Comparison of ENCODE assay signal across 14 mouse cellular contexts in the genomic region with DNA sequence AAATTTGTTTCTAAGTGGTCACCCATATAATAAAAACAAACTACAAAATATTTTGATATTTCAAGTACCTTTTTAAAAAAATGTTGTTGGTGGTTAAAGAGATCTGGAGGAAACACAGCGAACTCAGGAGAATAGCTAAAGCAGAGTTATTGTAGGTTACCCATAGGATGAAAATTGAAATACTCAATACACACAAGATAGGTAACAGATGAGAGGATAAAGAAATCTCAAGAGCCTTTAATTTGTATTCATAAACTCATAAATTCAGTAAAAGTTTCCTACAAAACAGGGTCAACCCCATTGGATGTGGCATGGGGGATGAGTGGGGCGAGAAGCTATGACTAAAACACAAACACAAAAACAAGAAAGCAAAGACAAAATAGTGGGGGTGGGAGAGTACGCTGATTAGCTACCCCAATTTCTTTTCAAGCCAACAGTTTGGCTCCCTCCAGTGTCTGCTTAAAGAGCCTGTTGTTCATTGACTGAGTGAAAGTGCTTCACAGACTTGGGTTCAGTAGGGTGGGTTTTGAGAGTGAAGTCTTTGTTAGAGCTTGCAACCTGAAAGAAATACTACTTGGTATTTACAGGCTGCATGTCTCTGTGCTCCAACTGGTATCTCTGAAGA. TPM values are rescaled to one million over a fixed set of nuclear protein-coding genes. Genes with fewer than 3 reads are reported as not detected.
A peak's percentile ranks its signal among the peaks of the same experiment; 100 is the strongest.
DNase-seq lines count a peak whose midpoint lies in the region; ATAC-seq and TF ChIP-seq lines count a peak whose summit lies in the region.
"Had no signal": no experiment of that assay in that cellular context is flagged by ENCODE, and none has a peak within 500 bp of the region (broad histone marks: within the 10 kb centered on the region; RNA-seq: fewer than 3 reads in every experiment).

No protein-coding gene starts in this region.

- H3K27ac ChIP-seq in forebrain, embryonic 15.5 days (replicated peaks): no peak overlapping the region
- H3K27ac ChIP-seq in midbrain, embryonic 12.5 days (replicated peaks): peak overlapping the region; percentile 20; the same call in 1 of the 2 replicates
- H3K27ac ChIP-seq: liver, embryonic 12.5 days had no signal

- no peak for ATAC-seq in Patski
- ATAC-seq in forebrain, embryonic 15.5 days (replicated peaks): peak; percentile 74
- ATAC-seq in midbrain, embryonic 12.5 days (ENCODE audit: low FRiP score, low read depth): peak; percentile 67
- ATAC-seq: liver, embryonic 12.5 days had no signal

- peaks cover 5% of the 10 kb centered on the region; the same call in 1 of the 2 replicates for H3K4me1 ChIP-seq in forebrain, embryonic 15.5 days
- peaks cover 10% of the 10 kb centered on the region; the same call in 1 of the 2 replicates for H3K4me1 ChIP-seq in midbrain, embryonic 12.5 days
- H3K4me1 ChIP-seq: liver, embryonic 12.5 days had no signal

- no peak overlapping the region for H3K4me3 ChIP-seq in forebrain, embryonic 15.5 days
- no peak overlapping the region for H3K4me3 ChIP-seq in midbrain, embryonic 12.5 days
- H3K4me3 ChIP-seq: erythroblast, embryonic 14.5 days; liver, embryonic 12.5 days had no signal

- no peaks in the 10 kb centered on the region for H3K9me3 ChIP-seq in forebrain, embryonic 15.5 days
- 0 out of 2 replicates have a peak, but pooled peaks cover 2% of the 10 kb centered on the region for H3K9me3 ChIP-seq in midbrain, embryonic 12.5 days
- H3K9me3 ChIP-seq: G1E; liver, embryonic 12.5 days had no signal

- in situ Hi-C loops in Patski (cut with MboI; ENCODE audit: low pct_unique_long_range_greater_than_20kb): no loop called here

- no peaks in the 10 kb centered on the region for H3K27me3 ChIP-seq in Patski
- peaks cover 13% of the 10 kb centered on the region; the same call in 1 of the 2 replicates for H3K27me3 ChIP-seq in forebrain, embryonic 15.5 days
- H3K27me3 ChIP-seq in midbrain, embryonic 12.5 days: no peaks in the 10 kb centered on the region
- H3K27me3 ChIP-seq: liver, embryonic 12.5 days had no signal

- no peaks in the 10 kb centered on the region for H3K36me3 ChIP-seq in forebrain, embryonic 15.5 days
- H3K36me3 ChIP-seq in midbrain, embryonic 12.5 days: no peaks in the 10 kb centered on the region
- H3K36me3 ChIP-seq: G1E; liver, embryonic 12.5 days had no signal

- CTCF ChIA-PET in Patski (lab: Charles Lee): interaction anchor here (0.9 to 2.1 kb wide), 3 partner anchors 9 to 26 kb away, joined by 3 to 6 read pairs (median 3); no protein-coding TSS in a partner anchor

- no peak overlapping the region for H3K9ac ChIP-seq in forebrain, embryonic 15.5 days (replicated peaks)
- no peak overlapping the region for H3K9ac ChIP-seq in midbrain, embryonic 12.5 days (replicated peaks)
- H3K9ac ChIP-seq: liver, embryonic 12.5 days had no signal

- WGBS in forebrain, embryonic 15.5 days: 4% methylated on average over 3 of the region's 3 CpGs
- WGBS in midbrain, embryonic 12.5 days: 17% methylated on average over 3 of the region's 3 CpGs

- peak; percentile 12 for DNase-seq in ES-CJ7 (ENCODE audit: low read depth, low spot score)
- no peak for DNase-seq in Patski (ENCODE audit: low read depth, low spot score)
- no peak for DNase-seq in spleen, postnatal 4 days (ENCODE audit: low spot score in 2 of 2)
- DNase-seq in thymus, postnatal 10 days (ENCODE audit: low spot score in 2 of 2): no peak
- DNase-seq in cerebellum, adult 11 months: no peak
- no peak for DNase-seq in kidney, adult 9 months
- DNase-seq: adrenal gland, adult 2 months; cerebellum, adult 9-10 months; gastrocnemius, postnatal 36 days had no signal

- H3K4me2 ChIP-seq in forebrain, embryonic 15.5 days (replicated peaks): no peak overlapping the region
- H3K4me2 ChIP-seq in midbrain, embryonic 12.5 days (replicated peaks): no peak overlapping the region
- H3K4me2 ChIP-seq: liver, embryonic 12.5 days had no signal

- POLR2A ChIA-PET in Patski (lab: Charles Lee): no interaction called here

- TF ChIP-seq CTCF in Patski (IDR thresholded peaks at IDR 0.05): peak; percentile 30

RNA-seq across cellular contexts. Expression of a gene that starts 21.5 kb away (rescaled TPM):
- 0.15 TPM for polyA plus RNA-seq in Patski (2021)
- polyA plus RNA-seq in forebrain, embryonic 15.5 days (2015; fragmentation: Nextera tagmentation; extraction: Ambion mirVana): 15.4 and 19.2 TPM in 2 replicates
- polyA plus RNA-seq in midbrain, embryonic 12.5 days (2016; fragmentation: Nextera tagmentation; extraction: Ambion mirVana): 11.0 and 12.6 TPM in 2 replicates
- polyA plus RNA-seq: erythroblast, embryonic 14.5 days; G1E; liver, embryonic 12.5 days had no signal

Comparison
In these comparisons a context has a peak if more than half of its experiments do, and no peak if none do; other contexts are left out.
1. RNA of a gene that starts 21.5 kb away (polyA plus RNA-seq): 15.4 to 19.2 TPM in forebrain, embryonic 15.5 days and 11.0 to 12.6 TPM in midbrain, embryonic 12.5 days; 0.15 TPM in Patski (single experiment); every median in the first group is over 10 times any median in the second.